Mouse (Mus musculus) midbrain, postnatal 0 days (tissue): ENCODE data around the gene Zmiz1. TPM values are rescaled to one million over a fixed set of nuclear protein-coding genes. Genes with fewer than 3 reads are reported as not detected.

ENCODE experiments used
- ATAC-seq: fragments of 200-750 bp; cut with Nextera tagmentation; 2 replicates; pipeline ENCODE4 v1.8.0; 2017; ENCODE audit warnings: moderate number of reproducible peaks, mild to moderate bottlenecking, moderate TSS enrichment, moderate library complexity; ENCODE audit not compliant: low FRiP score
- DNase-seq: peaks from one replicate; pipeline ENCODE4 v3.0.0-alpha.2; 2015; ENCODE audit warnings: low spot score
- H3K27ac ChIP-seq: fragments of 300-500 bp; sonication (generic); 2 replicates; pipeline ENCODE4 v1.5.1; 2014; ENCODE audit warnings: low read depth, mild to moderate bottlenecking, low read length, mixed read lengths
- H3K27me3 ChIP-seq: fragments of 300-500 bp; sonication (generic); 2 replicates; pipeline ENCODE4 v1.6.1; 2014; ENCODE audit warnings: low read length, control low read depth, mixed read lengths; ENCODE audit not compliant: insufficient read depth
- H3K36me3 ChIP-seq: fragments of 300-500 bp; sonication (generic); 2 replicates; pipeline ENCODE4 v1.6.1; 2014; ENCODE audit warnings: low read length, control low read depth, mixed read lengths; ENCODE audit not compliant: insufficient read depth
- H3K4me1 ChIP-seq: fragments of 300-500 bp; sonication (generic); 2 replicates; pipeline ENCODE4 v1.6.1; 2014; ENCODE audit warnings: mild to moderate bottlenecking, control low read depth, antibody characterized with exemption, low read length, mixed read lengths; ENCODE audit not compliant: insufficient read depth
- H3K4me2 ChIP-seq: fragments of 300-500 bp; sonication (generic); 2 replicates; pipeline ENCODE4 v1.6.1; 2014; ENCODE audit warnings: low read depth, mild to moderate bottlenecking, low read length, mixed read lengths; ENCODE audit not compliant: poor library complexity, severe bottlenecking
- H3K4me3 ChIP-seq: fragments of 300-500 bp; sonication (generic); 2 replicates; pipeline ENCODE4 v1.5.1; 2014; ENCODE audit warnings: low read depth, mild to moderate bottlenecking, low read length, moderate library complexity
- H3K9ac ChIP-seq: fragments of 300-500 bp; sonication (generic); replicated peaks from 2 replicates; pipeline ENCODE4 v1.6.1; 2014; ENCODE audit warnings: mild to moderate bottlenecking, low read length, moderate library complexity, mixed read lengths; ENCODE audit not compliant: poor library complexity, severe bottlenecking
- H3K9me3 ChIP-seq: fragments of 300-500 bp; sonication (generic); 2 replicates; pipeline ENCODE4 v1.6.1; 2016; ENCODE audit warnings: low read length, control low read depth
- CTCF ChIP-seq: IDR thresholded peaks from 2 replicates; pipeline ENCODE4 v1.5.1; 2016; ENCODE audit warnings: antibody characterized with exemption, mild to moderate bottlenecking
- WGBS: fragments of 180-500 bp; shearing (Covaris S2); extraction: QIAGEN DNeasy Blood & Tissue Kit; methylation state at CpG from one replicate; pipeline ENCODE4 v1.1.7; 2014; 5-methylcytosine and 5-hydroxymethylcytosine counted together
- polyA plus RNA-seq: library from polyadenylated mRNA; unstranded; fragments of >200 nt; fragmentation: Nextera tagmentation; extraction: Ambion mirVana; gene quantifications from 2 replicates; pipeline ENCODE4 v1.2.1, GENCODE M21; 2015
- total RNA-seq: library from RNA; depleted of rRNA; stranded (reverse); fragments of >200 nt; gene quantifications from 2 replicates; pipeline ENCODE4 v1.2.3, GENCODE M21; 2014

Zmiz1 gene
- total and polyA plus RNA-seq, 2 experiments from 2014 or later, result 51.7 to 130 TPM

DNA sequence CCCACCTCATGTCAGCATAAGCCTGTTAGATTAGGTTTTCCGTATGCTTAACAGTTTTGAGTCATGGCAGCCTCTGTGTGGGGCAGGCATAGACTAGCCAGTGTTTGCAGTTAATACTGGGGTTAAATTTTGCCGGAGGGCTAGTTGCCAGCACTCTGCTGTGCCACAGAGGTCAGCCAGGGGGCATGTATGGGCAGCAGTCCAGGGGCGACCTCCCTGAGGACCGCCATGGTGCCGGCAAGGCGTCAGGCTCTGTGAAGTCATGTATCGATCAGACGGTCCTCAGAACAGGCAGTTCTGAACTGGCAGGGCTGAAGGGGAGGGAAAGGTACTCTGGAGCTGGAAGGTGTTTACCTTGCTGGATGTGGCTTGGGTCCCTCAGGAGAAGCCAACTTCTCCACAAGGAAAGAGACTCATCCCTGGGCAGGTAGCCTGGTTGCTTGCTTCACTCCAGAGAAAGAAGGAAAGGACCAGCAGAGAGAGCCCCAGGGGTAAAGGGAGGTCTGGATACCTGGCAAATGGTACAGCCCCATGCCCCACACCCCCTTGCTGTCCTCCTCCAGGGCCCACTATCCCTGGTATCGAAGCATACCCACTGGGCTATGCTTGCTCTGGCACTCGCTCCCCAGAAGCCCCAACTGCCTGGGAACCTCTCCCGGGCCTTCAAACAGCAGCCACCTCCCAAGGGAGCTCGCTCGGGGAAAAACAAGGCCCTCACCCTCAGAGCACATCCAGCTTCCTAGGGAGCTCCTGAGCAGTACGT lies 151.6 kb downstream of the Zmiz1 start:
- peak overlapping the region; percentile 68 for H3K4me2 ChIP-seq
- ATAC-seq, result no peak
- TF ChIP-seq CTCF, result no peak
- H3K36me3 ChIP-seq, result no peaks in the 10 kb centered on the region
- DNase-seq, result no peak
- H3K4me1 ChIP-seq, result peaks cover 39% of the 10 kb centered on the region
- H3K27me3 ChIP-seq, result no peaks in the 10 kb centered on the region
- H3K9ac ChIP-seq, result peak overlapping the region; percentile 60
- H3K9me3 ChIP-seq, result no peaks in the 10 kb centered on the region
- WGBS, result 39% methylated on average over 14 of the region's 14 CpGs
- H3K27ac ChIP-seq, result peak overlapping the region; percentile 43
- H3K4me3 ChIP-seq, result peak overlapping the region; percentile 80

DNA sequence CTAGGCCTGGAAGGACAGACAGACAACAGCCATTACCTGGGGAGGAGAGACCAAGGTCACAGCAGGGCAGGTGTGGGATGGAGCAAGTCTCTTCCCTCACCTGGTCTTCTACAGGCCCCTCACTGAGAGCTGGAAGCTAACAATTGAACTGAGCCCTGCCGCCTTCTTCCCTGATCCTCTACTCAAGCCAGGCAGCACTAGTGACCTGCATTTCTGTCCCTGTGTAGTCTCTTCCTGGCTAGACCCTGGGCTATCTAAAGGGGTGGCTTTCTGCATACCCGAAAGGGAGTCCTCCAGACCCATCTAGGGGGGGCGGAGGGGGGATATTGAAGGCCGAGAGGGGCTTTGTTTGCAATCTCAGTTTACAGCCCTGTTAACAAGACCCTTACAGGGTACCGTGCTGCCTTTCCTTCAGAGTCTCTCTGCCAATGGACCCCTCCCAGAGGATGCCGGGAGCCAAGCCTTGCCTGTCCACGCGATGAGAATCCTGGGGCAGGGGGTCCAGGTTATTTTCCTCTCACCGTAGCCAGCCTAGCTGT lies 152.2 kb downstream of the Zmiz1 start:
- no peak for TF ChIP-seq CTCF
- ATAC-seq (no peak), DNase-seq (no peak)
- Histone ChIP-seq H3K4me2 (peak overlapping the region; percentile 68), H3K9ac (peak overlapping the region; percentile 60), H3K36me3 (no peaks in the 10 kb centered on the region), H3K4me1 (peaks cover 34% of the 10 kb centered on the region), H3K4me3 (peak overlapping the region; percentile 80), H3K27me3 (no peaks in the 10 kb centered on the region), H3K27ac (peak overlapping the region; percentile 43; the same call in 1 of the 2 replicates), H3K9me3 (no peaks in the 10 kb centered on the region)
- 27% methylated on average over 9 of the region's 9 CpGs for WGBS

DNA sequence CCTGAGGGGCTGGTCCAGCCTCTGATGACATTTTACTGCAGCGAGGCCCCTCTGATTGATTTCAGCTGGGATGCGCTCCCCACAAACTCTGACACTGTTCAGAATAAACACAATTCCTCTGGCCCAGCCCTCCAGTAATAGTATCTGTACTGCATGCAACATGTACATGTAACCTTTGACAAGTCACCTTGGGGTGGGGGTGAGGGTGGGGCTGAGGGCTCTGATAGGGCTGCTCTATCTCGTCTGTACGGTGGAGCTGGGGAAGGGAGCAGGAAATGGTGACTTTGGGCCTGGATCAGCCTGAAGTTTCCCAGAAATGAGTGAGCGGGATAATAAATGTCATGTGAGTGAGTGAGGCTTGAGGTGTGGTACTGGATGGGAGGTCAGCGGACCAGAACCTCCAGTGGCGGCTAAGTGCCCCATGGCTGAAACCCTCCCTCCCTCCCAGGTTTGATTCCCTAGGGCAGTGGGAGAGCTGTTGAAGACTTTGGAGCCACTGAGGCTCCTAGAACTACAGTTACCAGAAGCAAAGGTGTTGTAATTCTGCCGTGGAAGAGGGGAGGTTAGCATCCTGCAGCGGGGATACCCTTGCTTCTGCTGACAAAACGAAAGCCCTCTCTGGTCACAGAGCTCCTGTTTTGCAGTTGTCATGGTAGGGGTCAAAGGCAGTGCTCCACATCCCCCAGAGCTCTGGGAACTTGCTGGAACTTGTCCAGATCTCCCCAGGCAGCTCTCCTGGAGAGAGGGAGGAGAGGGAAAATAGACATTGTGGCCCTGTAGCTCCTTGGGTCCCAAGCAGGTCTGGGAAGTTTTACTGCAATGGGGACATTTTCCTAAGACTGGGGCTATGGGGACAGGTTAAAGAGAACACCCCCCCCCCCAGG lies 153.1 kb downstream of the Zmiz1 start:
- 74% methylated on average over 10 of the region's 10 CpGs for WGBS
- H3K36me3 ChIP-seq, result no peaks in the 10 kb centered on the region
- H3K4me2 ChIP-seq, result peak overlapping the region; percentile 68
- H3K9me3 ChIP-seq, result no peaks in the 10 kb centered on the region
- H3K27me3 ChIP-seq, result no peaks in the 10 kb centered on the region
- H3K27ac ChIP-seq, result peak overlapping the region; percentile 43; the same call in 1 of the 2 replicates
- H3K9ac ChIP-seq, result peak overlapping the region; percentile 60; the same call in 1 of the 2 replicates
- no peak for ATAC-seq
- H3K4me1 ChIP-seq, result peaks cover 31% of the 10 kb centered on the region
- TF ChIP-seq CTCF, result no peak
- DNase-seq, result no peak
- peak overlapping the region; percentile 80; the same call in 1 of the 2 replicates for H3K4me3 ChIP-seq

DNA sequence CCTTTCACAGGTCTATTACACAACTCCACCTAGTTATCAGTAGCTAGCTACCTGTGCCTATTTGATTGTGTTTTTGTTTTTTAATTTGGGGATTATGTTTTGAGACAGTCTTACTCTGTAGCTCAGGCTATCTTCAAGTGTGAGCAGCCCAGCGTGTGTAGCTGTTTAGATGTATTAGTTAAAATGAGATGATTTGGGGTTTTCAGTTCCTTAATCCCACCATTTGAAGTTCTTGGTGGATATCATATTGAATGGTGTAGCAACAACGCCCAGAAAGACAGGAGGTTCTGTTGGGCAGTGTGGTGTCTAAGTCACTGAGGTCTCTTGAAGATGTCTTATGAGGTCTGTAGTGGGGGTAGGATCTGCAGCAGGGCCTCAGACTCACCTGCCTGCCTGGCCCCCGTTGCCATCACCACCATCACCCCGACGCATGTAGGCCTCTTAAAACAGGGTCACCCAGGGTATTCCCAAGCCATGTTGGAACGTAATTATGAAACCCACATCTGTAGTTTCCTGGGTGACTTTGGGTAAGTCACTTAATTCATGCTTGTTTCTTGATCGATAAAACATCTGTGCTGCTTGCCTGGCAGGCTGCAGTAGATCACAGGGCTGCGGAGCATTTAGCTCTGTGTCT lies 155.1 kb downstream of the Zmiz1 start:
- Histone ChIP-seq H3K9ac (no peak overlapping the region), H3K27me3 (no peaks in the 10 kb centered on the region), H3K4me2 (no peak overlapping the region), H3K4me3 (no peak overlapping the region), H3K36me3 (no peaks in the 10 kb centered on the region), H3K9me3 (no peaks in the 10 kb centered on the region), H3K27ac (no peak overlapping the region), H3K4me1 (peaks cover 30% of the 10 kb centered on the region)
- no peak for TF ChIP-seq CTCF
- DNase-seq (no peak), ATAC-seq (no peak)
- 80% methylated on average over 8 of the region's 8 CpGs for WGBS

DNA sequence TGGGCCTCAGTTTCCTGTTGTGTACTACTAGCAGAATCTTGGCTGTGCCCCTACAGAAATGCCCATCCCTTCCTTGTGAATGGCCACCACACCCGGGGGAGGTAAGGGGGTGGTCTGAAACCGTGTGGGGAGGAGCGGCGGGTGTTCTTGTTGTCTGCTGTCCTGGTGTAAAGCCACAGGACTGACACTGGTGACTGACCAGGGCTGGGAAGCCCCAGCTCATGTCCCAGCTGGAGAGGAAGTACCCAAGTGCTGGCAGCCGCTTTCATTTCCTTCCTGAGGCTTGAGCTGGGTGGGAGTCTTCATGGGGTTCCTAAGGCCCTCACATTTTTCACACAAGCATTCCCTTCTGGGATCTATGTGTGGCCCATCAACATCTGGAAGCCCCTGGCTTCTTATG lies 155.7 kb downstream of the Zmiz1 start:
- ATAC-seq (no peak), DNase-seq (no peak)
- H3K9me3 ChIP-seq, result no peaks in the 10 kb centered on the region
- H3K9ac ChIP-seq, result no peak overlapping the region
- no peaks in the 10 kb centered on the region for H3K36me3 ChIP-seq
- H3K27me3 ChIP-seq, result no peaks in the 10 kb centered on the region
- no peak overlapping the region for H3K4me2 ChIP-seq
- no peak for TF ChIP-seq CTCF
- H3K4me1 ChIP-seq, result peaks cover 29% of the 10 kb centered on the region
- no peak overlapping the region for H3K27ac ChIP-seq
- WGBS, result 76% methylated on average over 5 of the region's 5 CpGs
- no peak overlapping the region for H3K4me3 ChIP-seq
